Mouse (Mus musculus) ovary, postnatal 10 days (tissue): ENCODE measurements around the gene Arhgap15.

Experiments used
- DNase-seq: peaks from one replicate; pipeline ENCODE4 v3.0.0; 2022; ENCODE audit warnings: low spot score

Gene Arhgap15

GRCm38 (mm10) chr2:44304971-44305808 is 556.6 kb downstream of the Arhgap15 start:
- DNase-seq, result no peak

DNA sequence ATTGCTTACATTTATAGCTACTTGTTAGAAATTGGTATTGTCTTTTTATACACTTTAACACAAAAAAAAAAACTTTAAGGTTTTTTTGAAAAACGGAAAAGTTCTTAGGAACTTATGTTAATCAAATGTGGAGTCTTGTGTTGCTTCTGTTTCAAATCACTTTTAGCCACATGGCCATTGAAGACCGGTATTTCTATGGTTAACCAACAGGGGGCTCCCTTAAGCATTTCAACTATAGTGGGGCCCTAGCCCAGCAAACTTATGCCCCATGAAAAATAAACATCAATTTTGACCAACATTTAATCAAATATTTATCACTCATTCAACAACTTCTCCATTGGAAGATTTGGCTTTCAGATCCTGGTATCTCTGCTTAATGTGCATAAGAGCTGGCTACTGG is 557.5 kb downstream of the Arhgap15 start:
- DNase-seq, result no peak

DNA sequence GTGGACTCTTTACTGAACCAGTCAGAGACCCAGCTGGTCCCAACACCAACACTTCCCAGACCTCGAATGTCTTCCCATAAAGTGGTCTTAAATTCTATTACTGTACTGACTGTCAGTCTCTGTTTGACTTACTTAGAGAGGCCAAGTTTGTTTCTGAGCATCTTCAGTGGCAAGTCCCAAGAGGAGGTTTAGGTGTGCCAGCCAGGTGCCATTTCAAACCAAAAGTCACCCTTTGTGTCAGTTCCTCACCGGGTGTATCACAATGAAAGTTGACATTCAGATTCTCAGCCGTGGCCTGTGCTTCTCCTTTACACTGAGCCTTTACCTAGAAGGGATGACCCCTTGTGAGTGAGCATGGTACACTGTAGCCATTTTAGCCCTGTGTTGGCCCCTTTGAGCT is 560.5 kb downstream of the Arhgap15 start:
- DNase-seq, result no peak

- DNase-seq, result no peak
Measured at GRCm38 (mm10) chr2:44309556-44309955, 560.9 kb downstream of the Arhgap15 start.

DNA sequence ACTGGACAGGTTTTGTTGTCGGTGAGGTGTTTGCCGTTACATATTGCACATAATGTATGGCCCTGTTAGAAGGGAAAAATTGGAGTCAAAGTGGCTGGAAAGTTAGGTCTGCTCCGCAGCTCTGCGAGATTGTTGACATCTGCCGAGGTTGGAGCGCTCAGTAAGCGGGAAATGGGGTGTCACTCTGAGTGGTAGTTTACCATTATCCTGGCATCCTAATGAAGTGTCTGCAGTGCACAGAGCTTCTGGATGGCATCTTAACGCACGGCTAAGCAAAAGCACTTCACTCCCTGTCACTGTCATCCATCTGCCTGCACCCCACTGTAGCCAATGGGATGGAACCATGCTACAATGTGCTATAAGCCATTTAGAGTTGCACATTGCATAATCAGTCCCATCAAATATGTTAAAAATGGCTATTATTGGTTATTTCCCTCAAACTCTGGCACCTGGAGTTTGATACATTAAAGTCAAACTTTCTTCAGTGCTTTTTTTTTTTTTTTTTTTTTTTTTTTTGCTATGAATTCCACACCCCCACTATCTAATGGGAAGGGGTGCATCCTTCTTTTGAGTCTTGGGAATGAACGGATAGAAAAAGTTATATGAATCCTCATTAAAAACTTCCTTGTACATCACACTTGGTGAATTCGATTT is 561.6 kb downstream of the Arhgap15 start:
- no peak for DNase-seq

DNA sequence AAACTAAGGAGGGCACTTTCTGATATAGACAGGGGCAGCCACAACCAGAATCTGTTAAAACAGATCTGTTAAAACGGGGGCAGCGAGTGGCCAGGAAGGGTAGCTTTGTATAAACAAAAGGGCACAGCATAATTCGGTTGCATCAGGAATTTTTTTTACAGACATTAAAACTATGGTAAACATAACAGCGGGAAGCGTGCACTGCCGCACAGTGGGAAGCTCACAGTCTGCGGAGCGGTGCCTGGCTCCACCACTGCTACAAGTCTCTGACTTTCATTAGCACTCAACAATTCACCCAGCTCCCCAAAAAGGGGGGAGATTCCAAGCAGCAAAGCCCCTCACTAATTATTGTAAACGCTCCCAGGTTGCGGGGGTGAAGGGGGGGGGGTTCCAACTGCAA is 562.6 kb downstream of the Arhgap15 start:
- no peak for DNase-seq

DNA sequence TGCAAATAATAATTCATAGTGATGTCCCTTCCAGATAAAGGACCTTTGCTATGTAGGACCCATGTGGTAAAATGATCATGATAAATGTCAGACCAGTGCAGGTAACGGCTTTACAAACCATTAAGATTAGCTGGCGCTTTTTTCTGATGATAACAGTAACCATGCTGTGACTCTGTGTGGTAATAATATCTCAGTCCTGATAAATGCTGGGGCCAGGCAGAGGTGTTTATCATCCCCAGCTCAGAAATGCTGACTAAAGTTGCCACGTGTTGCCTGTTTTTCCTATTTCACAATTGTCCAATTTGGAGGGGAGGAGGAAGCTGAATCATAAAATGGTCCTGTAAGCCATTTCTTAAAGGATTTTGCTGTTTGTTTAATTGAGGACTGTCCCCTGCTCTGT is 564.9 kb downstream of the Arhgap15 start:
- no peak for DNase-seq

- no peak for DNase-seq
Measured at GRCm38 (mm10) chr2:44318436-44318835, 569.8 kb downstream of the Arhgap15 start.

- DNase-seq, result no peak
Measured at GRCm38 (mm10) chr2:44319479-44319878, 570.9 kb downstream of the Arhgap15 start.

DNA sequence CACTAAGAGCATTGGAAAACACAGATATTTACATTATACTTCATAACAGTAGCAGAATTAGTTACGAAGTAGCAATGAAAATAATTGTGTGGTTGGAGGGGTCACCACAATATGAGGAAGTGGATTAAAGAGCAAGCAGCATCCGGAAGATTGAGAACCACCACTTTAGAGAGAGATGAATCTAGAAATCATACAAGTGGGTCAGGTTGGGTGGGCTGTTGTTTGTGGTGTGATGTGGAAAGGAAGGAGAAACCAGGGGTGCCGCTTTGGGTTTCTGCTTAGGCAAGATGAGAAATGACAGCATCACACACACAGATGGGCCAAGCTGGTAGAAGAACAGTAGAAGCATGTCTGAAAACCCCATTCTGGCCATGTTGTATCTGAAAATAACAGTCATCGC is 575.2 kb downstream of the Arhgap15 start:
- DNase-seq, result no peak

DNA sequence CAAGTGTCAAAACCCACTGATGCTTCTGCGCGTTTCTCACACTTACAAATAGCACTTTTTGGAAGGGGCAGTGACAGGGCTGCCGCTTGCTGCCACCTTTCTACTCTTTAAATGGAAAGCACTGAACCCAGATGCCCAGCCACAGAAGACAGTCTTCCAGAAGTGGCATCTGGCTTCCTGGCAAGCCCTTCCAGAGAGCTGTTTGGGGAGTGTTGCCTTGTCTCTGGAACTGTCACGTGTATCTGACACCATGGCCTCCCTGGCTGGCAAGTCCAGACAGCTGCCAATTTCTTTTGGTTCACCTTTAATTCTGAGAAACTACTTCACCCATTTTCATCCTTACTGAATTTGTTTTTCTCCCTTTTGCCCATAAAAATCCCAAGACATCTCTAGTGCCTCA is 584.7 kb downstream of the Arhgap15 start:
- no peak for DNase-seq

- DNase-seq, result no peak
Measured at GRCm38 (mm10) chr2:44334006-44334405, 585.4 kb downstream of the Arhgap15 start.

DNA sequence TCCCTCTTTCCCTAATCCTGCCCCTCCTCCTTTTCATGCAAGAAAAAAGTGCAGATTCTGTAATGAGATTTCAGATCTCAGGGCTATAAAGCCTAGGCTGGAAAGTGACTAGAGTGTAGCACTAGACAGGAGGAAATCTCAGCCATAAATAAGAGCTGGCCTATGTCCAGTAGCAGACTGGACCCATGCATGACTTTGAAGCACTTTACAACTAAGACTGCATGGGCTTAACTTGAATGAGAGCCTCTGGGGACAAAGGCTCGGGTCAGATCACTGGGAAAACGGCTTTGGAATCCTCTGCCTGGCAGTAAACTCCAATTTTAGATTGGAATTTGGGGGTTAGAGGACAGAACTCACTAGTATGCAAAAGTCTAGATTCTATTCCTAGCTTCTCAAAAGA is 585.9 kb downstream of the Arhgap15 start:
- DNase-seq, result no peak

- no peak for DNase-seq
Measured at GRCm38 (mm10) chr2:44336720-44337354, 588.2 kb downstream of the Arhgap15 start.

GRCm38 (mm10) chr2:44338467-44338866 is 589.8 kb downstream of the Arhgap15 start:
- DNase-seq, result no peak

GRCm38 (mm10) chr2:44341091-44341571 is 592.5 kb downstream of the Arhgap15 start:
- no peak for DNase-seq

- no peak for DNase-seq
Measured at GRCm38 (mm10) chr2:44344861-44345260, 596.2 kb downstream of the Arhgap15 start.

DNA sequence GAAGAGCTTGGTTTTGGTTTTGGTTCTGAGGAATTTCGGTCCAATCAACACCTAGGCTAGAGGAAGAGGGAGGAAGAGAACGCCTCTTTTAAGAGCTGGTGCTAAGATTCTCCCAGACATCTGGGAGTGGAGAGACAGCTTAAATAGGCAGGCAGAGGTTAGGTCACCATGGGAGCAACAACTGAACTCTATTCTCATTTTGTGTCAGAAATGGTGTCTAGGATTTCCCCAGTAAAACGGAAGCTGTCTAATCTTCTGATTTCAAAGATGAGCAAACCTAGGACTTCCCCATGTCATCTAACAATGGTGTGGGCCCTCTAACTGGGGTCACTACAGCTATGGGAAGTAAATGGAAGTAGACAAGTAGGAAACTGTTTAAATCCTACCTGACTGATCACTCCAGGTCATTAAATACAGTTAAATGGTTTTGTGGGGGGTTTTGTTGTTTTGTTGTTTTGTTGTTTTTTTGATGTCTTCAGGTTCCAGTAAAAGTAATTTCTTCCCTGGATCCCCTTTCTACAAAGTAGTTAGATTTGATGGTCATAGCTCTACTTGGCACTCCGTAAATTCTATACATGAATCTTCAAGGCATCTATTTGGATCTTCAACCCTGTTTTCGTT is 596.8 kb downstream of the Arhgap15 start:
- DNase-seq, result no peak

DNA sequence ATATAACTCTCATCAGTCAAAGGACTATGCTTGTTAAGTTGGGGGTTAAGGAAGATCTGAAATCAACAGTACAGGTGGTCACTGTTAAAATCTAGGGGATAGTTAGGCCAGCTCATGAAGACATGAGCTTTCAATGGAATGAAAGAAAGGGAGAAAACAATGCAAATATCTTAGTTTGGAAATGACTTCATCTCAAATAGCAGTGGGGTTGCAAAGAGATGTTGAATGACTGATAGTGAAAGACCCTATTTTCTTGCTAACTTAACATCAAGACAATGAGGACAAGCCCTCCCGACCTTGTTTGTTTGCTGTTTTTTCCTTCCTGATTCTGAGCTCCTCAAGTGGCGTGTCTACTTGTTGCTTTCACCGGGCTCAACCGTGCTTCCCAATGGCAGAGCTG is 597.6 kb downstream of the Arhgap15 start:
- no peak for DNase-seq

GRCm38 (mm10) chr2:44347781-44348180 is 599.2 kb downstream of the Arhgap15 start:
- no peak for DNase-seq

DNA sequence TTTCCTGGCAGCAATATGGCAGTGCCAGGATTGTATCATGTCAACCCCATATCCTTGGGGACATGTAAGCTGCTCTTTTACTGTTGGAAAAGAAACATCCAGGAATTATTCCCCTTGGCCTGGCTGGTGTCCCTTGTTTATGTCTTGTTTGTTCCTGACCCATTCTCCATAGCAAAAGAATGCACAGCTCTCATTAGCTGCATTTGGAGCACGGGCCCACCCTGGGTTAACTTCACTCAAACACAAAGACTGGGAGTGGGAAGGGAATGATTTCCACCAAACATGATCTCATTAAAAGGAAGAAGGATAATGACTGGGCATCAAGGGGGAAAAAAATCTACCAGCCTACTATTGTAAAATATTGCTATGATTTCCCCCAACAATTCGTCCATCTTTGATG is 600.5 kb downstream of the Arhgap15 start:
- DNase-seq, result no peak

DNA sequence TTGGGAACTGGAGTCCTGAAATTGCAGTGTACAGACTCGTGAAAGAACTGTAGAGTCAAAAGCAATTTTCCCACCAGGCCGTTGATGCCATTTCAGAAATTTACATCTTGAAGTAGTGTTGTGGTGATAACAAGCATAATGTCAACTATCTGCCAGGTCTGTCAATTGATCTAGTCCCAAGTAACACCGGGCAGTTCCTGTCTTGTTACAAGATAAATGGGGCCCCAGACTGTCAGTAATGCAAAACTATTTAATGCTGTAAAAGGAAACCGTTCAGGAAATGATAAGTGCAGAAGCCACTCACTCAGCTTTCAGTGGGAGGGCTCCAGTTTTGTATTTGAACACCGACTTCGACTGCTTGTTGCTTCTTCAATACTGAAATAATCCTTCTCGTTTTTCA is 604.3 kb downstream of the Arhgap15 start:
- DNase-seq, result no peak

DNA sequence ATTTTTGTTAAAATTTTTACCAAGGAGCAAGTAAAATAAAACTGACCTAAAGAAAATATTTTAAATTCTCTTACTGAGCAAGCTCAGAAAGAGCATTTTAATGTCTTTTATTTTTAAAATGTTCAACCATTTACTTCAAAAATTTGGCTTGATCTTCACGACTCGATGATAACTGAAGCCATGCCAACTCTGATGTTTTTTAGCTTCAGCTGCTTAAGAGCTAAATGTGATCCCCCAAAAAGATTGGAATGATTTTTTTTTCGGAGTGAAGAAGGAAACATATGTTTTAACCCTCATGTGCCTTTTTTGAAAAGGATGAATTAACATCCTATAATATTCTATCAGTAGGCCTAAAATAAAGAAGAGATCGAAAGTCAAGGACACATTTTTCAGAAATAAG is 605.0 kb downstream of the Arhgap15 start:
- no peak for DNase-seq
